Mouse (Mus musculus) kidney, postnatal 0 days (tissue): ENCODE measurements around the gene Ryr3. TPM values are rescaled to one million over a fixed set of nuclear protein-coding genes. Genes with fewer than 3 reads are reported as not detected.

Experiments
- ATAC-seq: fragments of 200-750 bp; cut with Nextera tagmentation; replicated peaks from 2 replicates; pipeline ENCODE4 v1.8.0; 2017; ENCODE audit warnings: low read depth, moderate number of reproducible peaks, moderate TSS enrichment, moderate library complexity; ENCODE audit not compliant: low FRiP score
- DNase-seq: peaks from one replicate; pipeline ENCODE4 v3.0.0-alpha.2; 2016; ENCODE audit warnings: low spot score
- H3K27ac ChIP-seq: fragments of 300-500 bp; sonication (generic); 2 replicates; pipeline ENCODE4 v1.5.1; 2014; ENCODE audit warnings: mild to moderate bottlenecking
- H3K27me3 ChIP-seq: fragments of 300-500 bp; sonication (generic); 2 replicates; pipeline ENCODE4 v1.6.1; 2014; ENCODE audit warnings: low read length, mixed read lengths; ENCODE audit not compliant: insufficient read depth
- H3K36me3 ChIP-seq: fragments of 300-500 bp; sonication (generic); 2 replicates; pipeline ENCODE4 v1.6.1; 2014; ENCODE audit warnings: low read length, mixed read lengths; ENCODE audit not compliant: insufficient read depth
- H3K4me1 ChIP-seq: fragments of 300-500 bp; sonication (generic); replicated peaks from 2 replicates; pipeline ENCODE4 v1.6.1; 2014; ENCODE audit warnings: antibody characterized with exemption, low read length, mixed read lengths; ENCODE audit not compliant: insufficient read depth
- H3K4me2 ChIP-seq: fragments of 300-500 bp; sonication (generic); 2 replicates; pipeline ENCODE4 v1.6.1; 2014; ENCODE audit warnings: mild to moderate bottlenecking, low read length, moderate library complexity, mixed read lengths
- H3K4me3 ChIP-seq: fragments of 300-500 bp; sonication (generic); replicated peaks from 2 replicates; pipeline ENCODE4 v1.5.1; 2014; ENCODE audit warnings: low read depth, low read length
- H3K9ac ChIP-seq: fragments of 300-500 bp; sonication (generic); 2 replicates; pipeline ENCODE4 v1.6.1; 2014; ENCODE audit warnings: low read depth, low read length
- H3K9me3 ChIP-seq: fragments of 300-500 bp; sonication (generic); replicated peaks from 2 replicates; pipeline ENCODE4 v1.6.1; 2016; ENCODE audit warnings: low read length, inconsistent platforms, mixed read lengths
- CTCF ChIP-seq: IDR thresholded peaks from 2 replicates; pipeline ENCODE4 v1.5.1; 2016; ENCODE audit warnings: antibody characterized with exemption, low read depth, mild to moderate bottlenecking, moderate library complexity
- WGBS: fragments of 180-500 bp; shearing (Covaris S2); extraction: QIAGEN DNeasy Blood & Tissue Kit; methylation state at CpG from one replicate; pipeline ENCODE4 v1.1.7; 2014; 5-methylcytosine and 5-hydroxymethylcytosine counted together
- polyA plus RNA-seq: library from polyadenylated mRNA; unstranded; fragments of >200 nt; fragmentation: Nextera tagmentation; extraction: Ambion mirVana; gene quantifications from 2 replicates; pipeline ENCODE4 v1.2.1, GENCODE M21; 2015

The Ryr3 gene
- polyA plus RNA-seq, 1 experiment from 2014 or later = 0.22 TPM

- Histone ChIP-seq H3K4me2 (no peak overlapping the region), H3K4me1 (no peaks in the 10 kb centered on the region), H3K27me3 (no peaks in the 10 kb centered on the region), H3K4me3 (no peak overlapping the region), H3K9ac (no peak overlapping the region), H3K27ac (no peak overlapping the region), H3K9me3 (no peaks in the 10 kb centered on the region), H3K36me3 (no peaks in the 10 kb centered on the region)
- ATAC-seq (no peak), DNase-seq (no peak)
- WGBS = 43% methylated on average over 1 of the region's 1 CpGs
- TF ChIP-seq CTCF = no peak
These were observed 233.9 kb downstream of the Ryr3 start for GRCm38 (mm10) chr2:112982908-112983510.

DNA sequence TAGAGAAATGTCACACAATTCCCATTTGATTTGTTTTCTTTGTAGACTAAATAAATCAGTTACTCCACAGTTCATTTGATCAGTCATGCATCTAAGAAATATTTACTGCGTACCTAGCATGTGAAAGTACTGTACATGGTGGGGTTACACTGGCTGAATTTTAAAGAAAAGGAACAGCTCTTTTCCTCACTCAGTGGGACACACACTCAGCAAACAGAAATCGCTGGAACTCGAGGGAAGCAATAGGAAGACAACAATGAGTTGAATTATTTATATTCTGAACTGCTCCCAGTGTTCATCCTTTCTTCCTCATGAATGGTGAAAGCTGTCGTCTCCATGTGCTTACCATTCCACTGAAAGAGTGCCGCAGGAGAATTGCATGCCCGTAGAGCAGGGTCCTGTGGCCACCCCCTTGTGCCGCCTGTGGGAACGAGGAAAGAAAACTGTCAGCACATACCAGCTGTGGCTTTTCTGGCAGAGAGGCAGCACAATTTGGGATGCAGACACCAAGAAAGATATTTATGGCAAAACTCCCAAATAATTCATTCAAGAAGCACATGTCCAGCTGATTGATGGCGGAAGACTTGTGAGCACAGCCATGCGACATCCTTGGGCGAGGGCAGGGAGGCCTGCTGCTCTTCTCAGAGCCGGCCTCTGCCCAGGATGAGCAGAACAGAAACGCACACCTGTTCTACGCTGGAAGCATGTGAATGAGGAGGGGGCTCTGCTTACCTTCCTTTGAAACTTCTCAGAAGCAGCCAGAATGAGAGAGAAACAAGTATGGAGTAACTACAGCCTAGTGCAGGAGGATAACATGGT lies 249.9 kb downstream of the Ryr3 start:
- TF ChIP-seq CTCF = no peak
- Histone ChIP-seq H3K4me3 (no peak overlapping the region), H3K9ac (no peak overlapping the region), H3K4me1 (no peaks in the 10 kb centered on the region), H3K27ac (no peak overlapping the region), H3K4me2 (no peak overlapping the region), H3K27me3 (no peaks in the 10 kb centered on the region), H3K36me3 (no peaks in the 10 kb centered on the region), H3K9me3 (no peaks in the 10 kb centered on the region)
- WGBS = 80% methylated on average over 14 of the region's 14 CpGs
- no peak for DNase-seq
- ATAC-seq = no peak

- 75% methylated on average over 1 of the region's 1 CpGs for WGBS
- no peak for TF ChIP-seq CTCF
- ATAC-seq = no peak
These were observed 268.0 kb downstream of the Ryr3 start for GRCm38 (mm10) chr2:112948931-112949330.

DNA sequence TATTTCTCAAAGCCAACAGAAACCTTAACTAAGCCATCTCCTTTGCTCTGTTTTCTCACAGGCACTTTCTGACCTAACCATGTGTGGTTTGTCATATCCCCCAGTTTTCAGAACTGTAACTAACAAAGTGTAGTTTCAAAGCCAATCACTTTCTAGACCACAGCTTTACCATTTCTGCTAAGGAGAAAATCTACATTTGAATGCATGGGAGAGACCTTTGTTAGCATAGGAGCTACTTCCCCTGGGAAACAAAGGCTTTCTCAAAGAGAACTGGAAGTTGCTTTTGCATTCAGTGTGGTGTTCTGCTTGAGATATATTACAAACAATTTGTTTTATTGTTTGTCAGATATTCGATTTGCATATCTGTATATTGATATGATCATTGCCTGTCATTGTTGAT lies 285.1 kb downstream of the Ryr3 start:
- ATAC-seq (no peak), DNase-seq (no peak)
- no peaks in the 10 kb centered on the region for H3K27me3 ChIP-seq
- no peaks in the 10 kb centered on the region for H3K9me3 ChIP-seq
- no peaks in the 10 kb centered on the region for H3K4me1 ChIP-seq
- H3K27ac ChIP-seq = no peak overlapping the region
- TF ChIP-seq CTCF = no peak
- H3K4me2 ChIP-seq = no peak overlapping the region
- H3K4me3 ChIP-seq = no peak overlapping the region
- 56% methylated on average over 1 of the region's 1 CpGs for WGBS
- H3K36me3 ChIP-seq = no peaks in the 10 kb centered on the region
- no peak overlapping the region for H3K9ac ChIP-seq

More at GRCm38 (mm10) chr2:112948931-112949330, 268.0 kb downstream of the Ryr3 start:
- no peak for DNase-seq
- no peaks in the 10 kb centered on the region for H3K4me1 ChIP-seq
- no peak overlapping the region for H3K4me2 ChIP-seq
- no peaks in the 10 kb centered on the region for H3K27me3 ChIP-seq
- H3K36me3 ChIP-seq = no peaks in the 10 kb centered on the region
- no peaks in the 10 kb centered on the region for H3K9me3 ChIP-seq
- no peak overlapping the region for H3K9ac ChIP-seq
- H3K27ac ChIP-seq = no peak overlapping the region
- H3K4me3 ChIP-seq = no peak overlapping the region

DNA sequence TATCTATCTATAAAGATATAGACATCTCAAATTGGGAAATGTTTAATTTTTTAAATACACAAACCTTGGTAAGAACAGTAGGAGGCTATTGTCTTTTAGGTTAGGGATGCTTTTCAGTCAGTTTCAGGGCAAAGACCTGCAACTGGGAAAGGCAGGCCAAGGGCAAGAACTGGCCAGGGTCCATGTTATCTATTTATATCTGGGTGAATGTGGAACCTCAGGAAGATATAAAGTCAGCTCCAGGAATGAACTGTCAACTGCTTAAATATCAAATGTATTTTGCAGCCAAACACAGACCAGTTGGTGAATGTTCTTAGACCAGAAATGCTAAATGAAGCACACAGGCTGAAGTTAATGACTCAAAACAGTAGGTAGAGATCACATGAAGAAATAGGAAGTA lies 303.1 kb downstream of the Ryr3 start:
- no peak for TF ChIP-seq CTCF
- no peak overlapping the region for H3K9ac ChIP-seq
- no peak overlapping the region for H3K27ac ChIP-seq
- H3K4me2 ChIP-seq = no peak overlapping the region
- H3K36me3 ChIP-seq = no peaks in the 10 kb centered on the region
- no peaks in the 10 kb centered on the region for H3K4me1 ChIP-seq
- no peaks in the 10 kb centered on the region for H3K9me3 ChIP-seq
- H3K27me3 ChIP-seq = no peaks in the 10 kb centered on the region
- no peak overlapping the region for H3K4me3 ChIP-seq
- no peak for ATAC-seq
- no peak for DNase-seq

DNA sequence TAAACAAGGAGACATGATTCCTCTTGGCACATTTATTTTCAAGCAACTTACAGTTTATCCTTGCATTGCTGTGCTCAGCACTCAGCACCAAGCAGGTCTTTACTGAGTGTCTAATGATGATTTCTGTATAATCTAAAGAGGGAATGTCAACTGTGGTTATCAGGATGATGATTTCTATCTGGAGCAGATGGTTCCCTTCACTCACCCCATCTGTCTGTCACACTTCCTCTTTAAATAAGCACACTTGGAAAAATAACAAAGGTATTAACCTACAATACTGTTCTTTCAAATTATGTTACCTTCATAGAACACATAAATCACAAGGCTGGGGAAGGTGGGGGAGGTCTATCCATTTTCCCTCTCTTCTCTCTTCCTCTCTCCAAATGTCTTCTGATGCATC lies 304.3 kb downstream of the Ryr3 start:
- no peak overlapping the region for H3K4me2 ChIP-seq
- H3K4me3 ChIP-seq = no peak overlapping the region
- ATAC-seq (no peak), DNase-seq (no peak)
- H3K36me3 ChIP-seq = no peaks in the 10 kb centered on the region
- no peaks in the 10 kb centered on the region for H3K9me3 ChIP-seq
- no peaks in the 10 kb centered on the region for H3K4me1 ChIP-seq
- no peaks in the 10 kb centered on the region for H3K27me3 ChIP-seq
- no peak for TF ChIP-seq CTCF
- no peak overlapping the region for H3K27ac ChIP-seq
- no peak overlapping the region for H3K9ac ChIP-seq
